Mouse (Mus musculus): ENCODE data around the gene Sowaha. TPM values are rescaled to one million over a fixed set of nuclear protein-coding genes. Genes with fewer than 3 reads are reported as not detected.

Sowaha gene
- total and polyA plus RNA-seq, 3 experiments: 3.0 to 6.8 (median 4.9) TPM

DNA sequence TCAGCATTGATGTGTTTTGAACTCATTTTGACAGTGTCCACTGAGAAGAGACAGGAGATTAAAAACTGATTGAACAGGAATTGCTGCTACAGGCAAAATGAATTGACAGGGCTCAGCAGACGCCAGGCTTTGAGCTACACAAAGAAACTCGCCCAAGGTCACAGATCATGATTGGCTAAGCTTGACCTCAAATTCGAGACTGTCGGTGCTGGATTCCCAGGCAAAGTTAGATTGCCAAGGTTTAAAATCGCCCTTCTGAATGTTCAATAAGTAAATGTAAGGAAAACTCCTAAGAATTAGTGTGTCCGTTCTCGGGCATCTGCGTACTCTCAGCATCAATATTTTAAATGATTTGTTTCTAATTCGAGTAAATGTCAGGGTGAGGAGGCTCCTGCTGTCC, 9.3 kb upstream of the Sowaha start:
- H3K4me1 ChIP-seq (ENCODE audit: insufficient read depth, low read depth, low read length): peaks cover 29% of the 10 kb centered on the region
- H3K4me3 ChIP-seq (ENCODE audit: low read depth, low read length): no peak overlapping the region
- H3K9me3 ChIP-seq (replicated peaks): no peaks in the 10 kb centered on the region
- no peak for ATAC-seq (ENCODE audit: extremely low read depth, insufficient number of reproducible peaks, low FRiP score, poor library complexity, severe bottlenecking)
- no peaks in the 10 kb centered on the region for H3K36me3 ChIP-seq (replicated peaks)
- TF ChIP-seq POLR2AphosphoS5 (IDR thresholded peaks at IDR 0.05; ENCODE audit: insufficient replicate concordance, low read depth, low read length): no peak
- no peak for TF ChIP-seq CTCF (IDR thresholded peaks at IDR 0.05; ENCODE audit: low read depth, low read length)
- no peak for TF ChIP-seq GATA2 (IDR thresholded peaks at IDR 0.05; ENCODE audit: borderline replicate concordance, low read depth, low read length)
- TF ChIP-seq GATA1 (IDR thresholded peaks at IDR 0.05; ENCODE audit: borderline replicate concordance, low read length): no peak
- TF ChIP-seq TAL1 (conservative IDR thresholded peaks at IDR 0.05; ENCODE audit: low read depth, low read length): no peak
- DNase-seq (ENCODE audit: low spot score): no peak
- H3K27me3 ChIP-seq (ENCODE audit: insufficient read depth, low read length): peaks cover 7% of the 10 kb centered on the region

DNA sequence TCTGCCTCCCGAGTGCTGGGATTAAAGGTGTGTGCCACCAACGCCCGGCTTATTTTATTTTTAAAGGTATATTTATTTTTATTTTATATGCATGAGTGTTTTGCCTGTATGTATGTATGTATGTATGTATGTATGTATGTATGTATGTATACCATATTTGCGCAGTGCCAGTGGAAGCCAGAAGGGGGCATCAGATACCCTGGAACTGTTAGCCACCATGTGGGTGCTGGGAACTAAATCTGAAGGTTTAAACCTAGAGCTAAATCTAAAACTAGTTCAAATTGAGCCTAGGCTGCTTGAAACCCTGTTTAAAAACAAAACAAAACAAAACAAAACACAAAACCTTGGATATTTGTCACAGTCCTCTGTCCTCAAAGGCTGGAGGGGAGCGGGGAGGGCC, 8.9 kb upstream of the Sowaha start:
- Histone ChIP-seq H3K9me3 (replicated peaks) (no peaks in the 10 kb centered on the region), H3K36me3 (replicated peaks) (no peaks in the 10 kb centered on the region), H3K4me3 (ENCODE audit: low read depth, low read length) (no peak overlapping the region), H3K4me1 (ENCODE audit: insufficient read depth, low read depth, low read length) (peaks cover 33% of the 10 kb centered on the region), H3K27me3 (ENCODE audit: insufficient read depth, low read length) (peaks cover 7% of the 10 kb centered on the region)
- TF ChIP-seq GATA1 (IDR thresholded peaks at IDR 0.05; ENCODE audit: borderline replicate concordance, low read length) (no peak), TAL1 (conservative IDR thresholded peaks at IDR 0.05; ENCODE audit: low read depth, low read length) (no peak), GATA2 (IDR thresholded peaks at IDR 0.05; ENCODE audit: borderline replicate concordance, low read depth, low read length) (no peak), CTCF (IDR thresholded peaks at IDR 0.05; ENCODE audit: low read depth, low read length) (no peak), POLR2AphosphoS5 (IDR thresholded peaks at IDR 0.05; ENCODE audit: insufficient replicate concordance, low read depth, low read length) (no peak)
- no peak for ATAC-seq (ENCODE audit: extremely low read depth, insufficient number of reproducible peaks, low FRiP score, poor library complexity, severe bottlenecking)
- DNase-seq (ENCODE audit: low spot score): no peak

DNA sequence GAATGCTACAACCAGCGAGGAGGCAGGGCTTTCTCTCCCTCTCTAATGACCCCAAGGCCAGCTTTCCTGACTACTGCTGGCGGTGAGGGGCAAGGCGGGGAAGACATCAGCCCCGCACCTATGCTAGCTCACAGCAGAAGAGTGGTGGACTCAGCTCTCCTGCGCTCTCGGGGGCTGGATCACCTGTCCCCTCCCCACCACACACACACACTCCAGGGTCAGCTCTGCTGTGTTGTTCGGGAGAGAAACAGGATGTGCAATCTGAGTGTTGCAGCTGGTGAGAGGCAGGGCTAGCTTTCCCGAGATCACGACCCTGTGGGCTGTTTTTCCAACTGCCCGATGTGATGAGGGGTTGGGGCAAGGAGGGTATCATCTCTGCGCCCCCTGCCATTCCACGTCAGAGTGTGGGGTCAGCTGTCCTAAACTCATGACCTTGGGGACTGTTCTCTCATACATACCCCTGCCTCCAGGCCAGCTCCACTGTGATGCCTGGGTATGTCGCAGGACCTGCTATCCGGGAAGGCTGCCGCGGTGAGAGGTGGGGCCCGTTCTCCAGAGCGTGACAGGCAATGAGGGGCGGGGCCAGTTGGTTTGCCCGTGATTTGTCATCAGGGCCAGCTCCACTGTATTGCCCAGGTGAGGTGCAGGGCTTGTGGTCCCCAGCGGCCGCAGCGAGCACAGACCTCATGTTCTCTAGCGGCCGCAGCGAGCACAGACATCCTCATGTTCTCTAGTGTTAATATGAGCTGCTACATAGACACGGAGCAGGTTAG, 6.9 kb upstream of the Sowaha start:
- DNase-seq (ENCODE audit: low spot score) (no peak), ATAC-seq (ENCODE audit: extremely low read depth, insufficient number of reproducible peaks, low FRiP score, poor library complexity, severe bottlenecking) (no peak)
- H3K36me3 ChIP-seq (replicated peaks): no peaks in the 10 kb centered on the region
- TF ChIP-seq TAL1 (conservative IDR thresholded peaks at IDR 0.05; ENCODE audit: low read depth, low read length) (no peak), CTCF (IDR thresholded peaks at IDR 0.05; ENCODE audit: low read depth, low read length) (no peak), GATA1 (IDR thresholded peaks at IDR 0.05; ENCODE audit: borderline replicate concordance, low read length) (no peak), POLR2AphosphoS5 (IDR thresholded peaks at IDR 0.05; ENCODE audit: insufficient replicate concordance, low read depth, low read length) (no peak), GATA2 (IDR thresholded peaks at IDR 0.05; ENCODE audit: borderline replicate concordance, low read depth, low read length) (no peak)
- H3K27me3 ChIP-seq (ENCODE audit: insufficient read depth, low read length): peaks cover 7% of the 10 kb centered on the region
- peaks cover 46% of the 10 kb centered on the region for H3K4me1 ChIP-seq (ENCODE audit: insufficient read depth, low read depth, low read length)
- H3K9me3 ChIP-seq (replicated peaks): no peaks in the 10 kb centered on the region
- H3K4me3 ChIP-seq (ENCODE audit: low read depth, low read length): peak overlapping the region; percentile 10; the same call in 1 of the 2 replicates

DNA sequence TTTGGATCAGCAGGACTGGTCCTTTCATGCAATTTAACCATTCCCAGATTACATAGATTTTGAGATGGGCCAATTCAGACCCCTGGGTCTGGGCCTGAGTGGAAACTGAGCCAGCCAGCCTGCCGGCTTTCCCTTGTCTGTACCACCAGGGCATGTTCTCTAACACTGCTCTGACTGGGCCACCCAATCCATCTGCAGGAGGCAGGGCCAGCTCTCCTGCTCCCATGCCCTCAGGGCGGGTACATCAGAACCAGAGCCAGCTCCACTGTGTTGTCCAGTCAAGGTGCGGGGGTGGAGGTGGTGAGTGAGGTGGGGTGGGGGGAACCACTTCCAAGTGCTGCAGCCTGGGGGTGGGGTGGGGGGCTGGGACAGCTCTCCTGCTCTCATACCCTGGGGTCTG, 6.3 kb upstream of the Sowaha start:
- Histone ChIP-seq H3K4me1 (ENCODE audit: insufficient read depth, low read depth, low read length) (peaks cover 52% of the 10 kb centered on the region), H3K4me3 (ENCODE audit: low read depth, low read length) (no peak overlapping the region), H3K27me3 (ENCODE audit: insufficient read depth, low read length) (peaks cover 7% of the 10 kb centered on the region), H3K36me3 (replicated peaks) (no peaks in the 10 kb centered on the region), H3K9me3 (replicated peaks) (no peaks in the 10 kb centered on the region)
- no peak for DNase-seq (ENCODE audit: low spot score)
- no peak for ATAC-seq (ENCODE audit: extremely low read depth, insufficient number of reproducible peaks, low FRiP score, poor library complexity, severe bottlenecking)
- TF ChIP-seq TAL1 (conservative IDR thresholded peaks at IDR 0.05; ENCODE audit: low read depth, low read length) (no peak), GATA1 (IDR thresholded peaks at IDR 0.05; ENCODE audit: borderline replicate concordance, low read length) (no peak), CTCF (IDR thresholded peaks at IDR 0.05; ENCODE audit: low read depth, low read length) (no peak), GATA2 (IDR thresholded peaks at IDR 0.05; ENCODE audit: borderline replicate concordance, low read depth, low read length) (no peak), POLR2AphosphoS5 (IDR thresholded peaks at IDR 0.05; ENCODE audit: insufficient replicate concordance, low read depth, low read length) (no peak)

DNA sequence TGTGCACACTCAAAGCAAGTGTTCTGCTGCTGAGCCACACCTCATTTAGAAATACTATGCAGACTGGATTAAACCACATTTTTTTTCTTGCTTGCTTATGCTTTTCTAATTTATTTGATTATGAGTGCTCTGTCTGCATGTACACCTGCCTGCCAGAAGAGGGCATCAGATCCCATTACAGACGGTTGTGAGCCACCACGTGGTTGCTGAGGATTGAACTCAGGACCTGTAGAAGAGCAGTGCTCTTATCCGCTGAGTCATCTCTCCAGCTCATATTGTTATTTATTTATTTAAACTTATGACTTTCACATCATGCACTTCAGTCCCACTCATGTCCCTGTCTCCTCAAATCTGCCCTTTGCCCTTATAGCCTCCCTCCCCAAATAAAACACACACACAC, 5.6 kb upstream of the Sowaha start:
- Histone ChIP-seq H3K36me3 (replicated peaks) (no peaks in the 10 kb centered on the region), H3K27me3 (ENCODE audit: insufficient read depth, low read length) (peaks cover 7% of the 10 kb centered on the region), H3K9me3 (replicated peaks) (no peaks in the 10 kb centered on the region), H3K4me1 (ENCODE audit: insufficient read depth, low read depth, low read length) (peaks cover 57% of the 10 kb centered on the region), H3K4me3 (ENCODE audit: low read depth, low read length) (no peak overlapping the region)
- ATAC-seq (ENCODE audit: extremely low read depth, insufficient number of reproducible peaks, low FRiP score, poor library complexity, severe bottlenecking): no peak
- DNase-seq (ENCODE audit: low spot score): no peak
- TF ChIP-seq GATA1 (IDR thresholded peaks at IDR 0.05; ENCODE audit: borderline replicate concordance, low read length) (no peak), CTCF (IDR thresholded peaks at IDR 0.05; ENCODE audit: low read depth, low read length) (0 out of 2 replicates have a peak, but pooled peaks have one; percentile 24)

DNA sequence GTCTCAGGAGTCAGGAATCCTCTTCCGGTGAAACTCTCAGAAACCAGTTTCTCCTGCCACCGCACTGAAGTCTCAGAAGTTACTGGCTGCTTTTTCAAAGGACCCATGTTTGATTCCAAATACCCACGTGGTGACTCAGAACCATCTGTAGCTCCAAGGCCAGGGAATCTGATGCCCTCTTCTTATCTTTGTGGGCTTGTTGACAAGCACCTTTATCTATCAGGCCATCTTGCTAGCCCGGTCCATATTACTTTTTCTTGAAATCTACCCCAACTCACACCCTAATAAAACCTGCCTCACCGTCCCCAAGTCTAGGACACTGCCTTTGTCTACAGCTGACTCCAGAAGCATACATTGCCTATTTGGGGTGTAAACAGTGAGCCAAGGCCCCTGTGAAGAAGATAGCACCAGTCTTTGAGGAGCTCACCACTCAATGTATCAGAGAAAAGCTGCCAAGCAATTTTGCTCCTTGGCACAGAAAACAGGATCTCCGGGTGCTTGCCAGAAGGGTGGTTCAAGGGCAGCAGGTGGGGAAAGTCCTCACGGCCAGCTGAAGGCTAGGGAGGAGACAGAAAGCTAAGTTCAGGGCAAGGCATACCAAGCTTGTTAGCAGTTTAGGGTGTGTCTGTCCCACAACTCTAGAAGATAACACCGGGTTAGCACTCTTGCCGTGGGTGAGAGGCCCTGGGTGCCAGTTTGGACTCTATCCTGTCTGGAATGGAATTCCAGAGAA, 3.3 kb upstream of the Sowaha start:
- peaks cover 12% of the 10 kb centered on the region for H3K9me3 ChIP-seq (replicated peaks)
- DNase-seq (ENCODE audit: low spot score) (peak; percentile 37), ATAC-seq (ENCODE audit: extremely low read depth, insufficient number of reproducible peaks, low FRiP score, poor library complexity, severe bottlenecking) (peak; percentile 32; the same call in 1 of the 2 replicates)
- TF ChIP-seq GATA2 (IDR thresholded peaks at IDR 0.05; ENCODE audit: borderline replicate concordance, low read depth, low read length) (no peak), TAL1 (conservative IDR thresholded peaks at IDR 0.05; ENCODE audit: low read depth, low read length) (peak; percentile 88)
- H3K36me3 ChIP-seq (replicated peaks): peaks cover 6% of the 10 kb centered on the region
- H3K27me3 ChIP-seq (ENCODE audit: insufficient read depth, low read length): peaks cover 14% of the 10 kb centered on the region
- H3K4me3 ChIP-seq (ENCODE audit: low read depth, low read length): peak overlapping the region; percentile 27; the same call in 1 of the 2 replicates
- peaks cover 76% of the 10 kb centered on the region for H3K4me1 ChIP-seq (ENCODE audit: insufficient read depth, low read depth, low read length)
